Mouse (Mus musculus) brain, embryonic 14.5 days (tissue): Measurements from ENCODE around the gene Vps29.

Source experiments
- CTCF ChIP-seq: fragments of 200-500 bp; IDR thresholded peaks from 2 replicates; pipeline ENCODE4 v1.5.1; 2012; ENCODE audit warnings: inconsistent platforms, mild to moderate bottlenecking, moderate library complexity, borderline replicate concordance; ENCODE audit not compliant: insufficient read depth, insufficient read length; ENCODE audit errors: extremely low read depth
- POLR2A ChIP-seq: fragments of 200-500 bp; IDR thresholded peaks from 2 replicates; pipeline ENCODE4 v1.6.1; 2012; ENCODE audit warnings: mild to moderate bottlenecking, inconsistent platforms, borderline replicate concordance; ENCODE audit not compliant: poor library complexity, insufficient read depth, insufficient read length, severe bottlenecking; ENCODE audit errors: extremely low read depth

- no peak for TF ChIP-seq CTCF
- TF ChIP-seq POLR2A = peak; percentile 38; the same call in 1 of the 2 replicates
Measured at GRCm38 (mm10) chr5:122371591-122372191, 17.5 kb downstream of the Vps29 start, which contains the start of gene Gpn3.
